Mouse (Mus musculus) cerebral cortex, adult 2 months (tissue): ENCODE data around the gene Adgrg3.

Source experiments
- WGBS: fragments of 180-500 bp; shearing (Covaris S2); methylation state at CpG from one replicate; pipeline ENCODE4 v1.1.7; 2018; 5-methylcytosine and 5-hydroxymethylcytosine counted together

Gene Adgrg3

GRCm38 (mm10) chr8:94992996-94993724, 24.3 kb upstream of the Adgrg3 start:
- 46% methylated on average over 9 of the region's 9 CpGs for WGBS

- WGBS, result 7% methylated on average over 14 of the region's 14 CpGs
Measured at GRCm38 (mm10) chr8:94994006-94994405, 23.5 kb upstream of the Adgrg3 start.

GRCm38 (mm10) chr8:94994510-94994909, 23.0 kb upstream of the Adgrg3 start:
- 66% methylated on average over 1 of the region's 1 CpGs for WGBS

- 61% methylated on average over 5 of the region's 5 CpGs for WGBS
Measured at GRCm38 (mm10) chr8:94995336-94995893, 22.1 kb upstream of the Adgrg3 start.

GRCm38 (mm10) chr8:94996037-94996436, 21.5 kb upstream of the Adgrg3 start:
- WGBS, result 69% methylated on average over 12 of the region's 12 CpGs

GRCm38 (mm10) chr8:94996899-94997856, 20.3 kb upstream of the Adgrg3 start:
- WGBS, result 59% methylated on average over 6 of the region's 6 CpGs

GRCm38 (mm10) chr8:94997857-94998243, 19.6 kb upstream of the Adgrg3 start:
- 43% methylated on average over 6 of the region's 6 CpGs for WGBS

GRCm38 (mm10) chr8:94998431-94998830, 19.1 kb upstream of the Adgrg3 start:
- WGBS, result 63% methylated on average over 2 of the region's 2 CpGs

- WGBS, result 61% methylated on average over 6 of the region's 6 CpGs
Measured at GRCm38 (mm10) chr8:94999004-94999403, 18.5 kb upstream of the Adgrg3 start.

- 55% methylated on average over 6 of the region's 6 CpGs for WGBS
Measured at GRCm38 (mm10) chr8:94999956-95000355, 17.5 kb upstream of the Adgrg3 start.

- 14% methylated on average over 5 of the region's 5 CpGs for WGBS
Measured at GRCm38 (mm10) chr8:95000684-95001083, 16.8 kb upstream of the Adgrg3 start.

- WGBS, result 56% methylated on average over 5 of the region's 5 CpGs
Measured at GRCm38 (mm10) chr8:95001165-95001564, 16.3 kb upstream of the Adgrg3 start.

GRCm38 (mm10) chr8:95001655-95002054, 15.8 kb upstream of the Adgrg3 start:
- WGBS, result 3% methylated on average over 7 of the region's 7 CpGs

GRCm38 (mm10) chr8:95002089-95002655, 15.3 kb upstream of the Adgrg3 start:
- WGBS, result 62% methylated on average over 8 of the region's 8 CpGs

GRCm38 (mm10) chr8:95012442-95012919, 5.0 kb upstream of the Adgrg3 start:
- 82% methylated on average over 15 of the region's 15 CpGs for WGBS

GRCm38 (mm10) chr8:95015866-95016265, 1.6 kb upstream of the Adgrg3 start:
- 71% methylated on average over 4 of the region's 4 CpGs for WGBS

- 92% methylated on average over 4 of the region's 4 CpGs for WGBS
Measured at GRCm38 (mm10) chr8:95016684-95017083, 808 bp upstream of the Adgrg3 start.

- 88% methylated on average over 9 of the region's 9 CpGs for WGBS
Measured at GRCm38 (mm10) chr8:95017969-95018635, 610 bp downstream of the Adgrg3 start.

- 62% methylated on average over 12 of the region's 12 CpGs for WGBS
Measured at GRCm38 (mm10) chr8:95020293-95020777, 2.8 kb downstream of the Adgrg3 start.

GRCm38 (mm10) chr8:95020821-95021220, 3.3 kb downstream of the Adgrg3 start:
- WGBS, result 84% methylated on average over 10 of the region's 10 CpGs

GRCm38 (mm10) chr8:95023201-95023600, 5.7 kb downstream of the Adgrg3 start:
- 52% methylated on average over 8 of the region's 8 CpGs for WGBS
